Mouse (Mus musculus) olfactory bulb, adult 2 months (tissue): ENCODE results near the gene Perm1.

Source experiments
- CTCF ChIP-seq: fragments of 200-500 bp; IDR thresholded peaks from 2 replicates; pipeline ENCODE4 v1.5.1; 2012; ENCODE audit warnings: low read depth, mild to moderate bottlenecking, low read length, moderate library complexity; ENCODE audit not compliant: insufficient read depth
- POLR2A ChIP-seq: fragments of 200-500 bp; IDR thresholded peaks from 2 replicates; pipeline ENCODE4 v1.6.1; 2012; ENCODE audit warnings: mild to moderate bottlenecking, low read depth, low read length, moderate library complexity; ENCODE audit not compliant: insufficient read depth

DNA sequence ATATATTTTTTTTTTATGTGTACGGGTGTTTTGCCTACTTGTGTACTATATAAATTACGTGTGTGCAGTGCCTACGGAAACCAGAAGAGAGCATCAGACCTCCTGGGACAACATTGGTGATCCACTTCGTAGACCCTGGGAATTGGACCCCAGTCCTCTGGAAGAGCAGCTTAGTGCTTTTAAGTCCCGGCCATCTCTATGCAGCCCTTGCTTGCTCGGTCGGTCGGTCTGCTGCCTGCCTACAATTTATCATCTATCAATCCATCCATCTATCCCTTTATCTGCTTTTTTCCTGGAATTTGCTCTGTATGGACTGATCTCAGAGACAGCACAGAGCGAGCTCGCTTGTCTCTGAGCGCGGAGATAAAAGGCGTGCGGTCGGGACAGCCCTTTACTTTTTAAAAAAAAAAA lies 19.7 kb downstream of the Perm1 start:
- TF ChIP-seq CTCF (no peak), POLR2A (no peak)
